Mouse (Mus musculus) stomach, postnatal 0 days (tissue): Measurements from ENCODE around the gene Adam6b.
"Not testable (repeated sequence)": the region's sequence is repeated elsewhere in the genome, so short reads cannot be mapped to it uniquely, and the experiment has no call there.

Source experiments
- CTCF ChIP-seq: IDR thresholded peaks from 2 replicates; pipeline ENCODE4 v1.5.1; 2016; ENCODE audit warnings: antibody characterized with exemption, low read depth, mild to moderate bottlenecking, moderate library complexity
- EP300 ChIP-seq: optimal IDR thresholded peaks from 2 replicates; pipeline ENCODE3; 2016; ENCODE audit warnings: antibody characterized with exemption

DNA sequence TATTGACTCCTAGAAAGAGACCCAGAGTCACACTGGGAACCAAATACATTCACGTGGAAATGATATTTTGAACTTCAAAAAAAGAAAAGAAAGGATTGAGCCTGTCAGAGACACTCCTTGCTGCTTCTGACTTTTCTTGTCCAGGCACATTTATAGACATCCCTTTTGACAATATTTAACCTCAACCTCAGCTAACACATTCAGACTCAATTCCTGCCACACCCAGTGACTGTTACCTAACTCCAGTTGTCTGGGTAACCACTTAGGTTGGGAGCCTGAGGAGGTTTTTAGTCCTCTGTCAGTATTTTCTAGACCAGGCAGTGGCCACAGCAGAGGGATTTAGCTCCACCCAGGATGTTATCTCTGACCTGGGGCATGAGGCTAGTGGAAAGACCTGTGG is at the start of gene Adam6b:
- not testable (repeated sequence) for TF ChIP-seq CTCF, EP300
